Mouse (Mus musculus): ENCODE measurements at regions not wholly inside any gene's neighbourhood (a gene's known extent, or its start where the extent isn't known, plus 50 kb on each side); places are given as distances from the start of the nearest gene placed in this dataset.

DNA sequence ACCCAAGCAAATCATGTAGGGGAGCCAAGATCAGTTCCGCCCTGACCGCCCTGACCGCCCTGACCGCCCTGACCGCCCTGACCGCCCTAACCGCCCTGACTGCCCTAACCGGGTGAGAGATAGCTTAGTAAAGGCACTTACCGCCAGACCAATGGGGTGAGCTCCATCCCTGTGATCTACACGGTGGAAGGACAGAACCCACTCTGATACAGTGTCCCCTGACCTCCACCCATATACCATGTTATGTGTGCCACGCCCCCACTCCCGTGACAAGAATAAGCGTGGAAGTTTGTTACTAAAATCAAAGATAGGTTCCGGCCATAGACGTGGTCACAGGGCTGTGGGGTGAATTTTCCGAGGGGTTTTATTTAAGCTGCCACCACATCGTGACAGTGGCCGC is 78.6 kb upstream of the Zfp64 start:
- Histone ChIP-seq H3K9me3 (replicated peaks; ENCODE audit: control insufficient read depth, low read length) (no peaks in the 10 kb centered on the region), H3K36me3 (replicated peaks; ENCODE audit: control insufficient read depth, insufficient read depth, low read depth, low read length) (no peaks in the 10 kb centered on the region), H3K4me3 (ENCODE audit: low read depth, low read length) (no peak overlapping the region), H3K4me2 (ENCODE audit: low read depth, low read length) (no peak overlapping the region), H3K27ac (replicated peaks; ENCODE audit: low read depth, low read length) (no peak overlapping the region), H3K4me1 (ENCODE audit: control insufficient read depth, insufficient read depth, low read length) (no peaks in the 10 kb centered on the region), H3K9ac (replicated peaks; ENCODE audit: low read length) (no peak overlapping the region), H3K27me3 (ENCODE audit: control insufficient read depth, insufficient read depth, low read length) (no peaks in the 10 kb centered on the region)
- no peak; the same call in 1 of the 2 replicates for ATAC-seq (replicated peaks; ENCODE audit: insufficient number of reproducible peaks, low FRiP score, low TSS enrichment, low read depth)
- DNase-seq (ENCODE audit: low spot score) = no peak
- 42% methylated on average over 18 of the region's 18 CpGs for WGBS

DNA sequence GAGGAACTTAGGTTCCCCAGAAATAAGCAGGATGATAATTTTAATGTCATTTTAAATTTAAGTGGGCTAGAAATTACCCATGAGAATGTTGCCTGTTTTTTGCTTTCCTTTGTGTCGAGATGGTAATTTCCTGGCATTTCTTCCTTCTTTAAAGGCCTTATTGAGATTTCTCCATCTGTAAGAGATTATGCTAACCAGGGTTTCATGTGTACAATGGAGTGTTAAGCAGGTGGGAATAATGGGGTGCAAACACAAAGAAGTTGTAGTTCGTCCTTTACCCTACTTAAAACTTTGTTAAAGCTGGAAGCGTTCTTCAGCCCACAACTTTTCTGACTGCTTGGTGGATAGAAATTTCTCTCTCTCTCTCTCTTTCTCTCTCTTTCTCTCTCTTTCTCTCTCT is 77.8 kb upstream of the Zfp64 start:
- no peak overlapping the region for H3K4me2 ChIP-seq (ENCODE audit: low read depth, low read length)
- no peak overlapping the region for H3K27ac ChIP-seq (replicated peaks; ENCODE audit: low read depth, low read length)
- WGBS = 40% methylated on average over 3 of the region's 3 CpGs
- ATAC-seq (replicated peaks; ENCODE audit: insufficient number of reproducible peaks, low FRiP score, low TSS enrichment, low read depth) (no peak), DNase-seq (ENCODE audit: low spot score) (no peak)
- H3K4me3 ChIP-seq (ENCODE audit: low read depth, low read length) = no peak overlapping the region
- no peaks in the 10 kb centered on the region for H3K36me3 ChIP-seq (replicated peaks; ENCODE audit: control insufficient read depth, insufficient read depth, low read depth, low read length)
- no peaks in the 10 kb centered on the region for H3K4me1 ChIP-seq (ENCODE audit: control insufficient read depth, insufficient read depth, low read length)
- H3K27me3 ChIP-seq (ENCODE audit: control insufficient read depth, insufficient read depth, low read length) = no peaks in the 10 kb centered on the region
- H3K9me3 ChIP-seq (replicated peaks; ENCODE audit: control insufficient read depth, low read length) = no peaks in the 10 kb centered on the region
- H3K9ac ChIP-seq (replicated peaks; ENCODE audit: low read length) = no peak overlapping the region

- Histone ChIP-seq H3K9ac (replicated peaks; ENCODE audit: low read length) (no peak overlapping the region), H3K27ac (replicated peaks; ENCODE audit: low read depth, low read length) (no peak overlapping the region), H3K4me3 (ENCODE audit: low read depth, low read length) (no peak overlapping the region), H3K4me2 (ENCODE audit: low read depth, low read length) (no peak overlapping the region), H3K4me1 (ENCODE audit: control insufficient read depth, insufficient read depth, low read length) (no peaks in the 10 kb centered on the region), H3K27me3 (ENCODE audit: control insufficient read depth, insufficient read depth, low read length) (no peaks in the 10 kb centered on the region), H3K36me3 (replicated peaks; ENCODE audit: control insufficient read depth, insufficient read depth, low read depth, low read length) (no peaks in the 10 kb centered on the region), H3K9me3 (replicated peaks; ENCODE audit: control insufficient read depth, low read length) (no peaks in the 10 kb centered on the region)
- no peak for ATAC-seq (replicated peaks; ENCODE audit: insufficient number of reproducible peaks, low FRiP score, low TSS enrichment, low read depth)
- 74% methylated on average over 9 of the region's 9 CpGs for WGBS
- DNase-seq (ENCODE audit: low spot score) = no peak
Observed at GRCm38 (mm10) chr2:169028531-169029114, 73.2 kb upstream of the Zfp64 start.

GRCm38 (mm10) chr2:169019037-169019436 is 63.6 kb upstream of the Zfp64 start:
- ATAC-seq (replicated peaks; ENCODE audit: insufficient number of reproducible peaks, low FRiP score, low TSS enrichment, low read depth) (no peak), DNase-seq (ENCODE audit: low spot score) (no peak)
- no peak overlapping the region for H3K27ac ChIP-seq (replicated peaks; ENCODE audit: low read depth, low read length)
- no peak overlapping the region for H3K4me2 ChIP-seq (ENCODE audit: low read depth, low read length)
- H3K4me3 ChIP-seq (ENCODE audit: low read depth, low read length) = no peak overlapping the region
- 72% methylated on average over 3 of the region's 3 CpGs for WGBS
- no peaks in the 10 kb centered on the region for H3K9me3 ChIP-seq (replicated peaks; ENCODE audit: control insufficient read depth, low read length)
- no peak overlapping the region for H3K9ac ChIP-seq (replicated peaks; ENCODE audit: low read length)
- H3K27me3 ChIP-seq (ENCODE audit: control insufficient read depth, insufficient read depth, low read length) = no peaks in the 10 kb centered on the region
- H3K4me1 ChIP-seq (ENCODE audit: control insufficient read depth, insufficient read depth, low read length) = no peaks in the 10 kb centered on the region
- no peaks in the 10 kb centered on the region for H3K36me3 ChIP-seq (replicated peaks; ENCODE audit: control insufficient read depth, insufficient read depth, low read depth, low read length)

DNA sequence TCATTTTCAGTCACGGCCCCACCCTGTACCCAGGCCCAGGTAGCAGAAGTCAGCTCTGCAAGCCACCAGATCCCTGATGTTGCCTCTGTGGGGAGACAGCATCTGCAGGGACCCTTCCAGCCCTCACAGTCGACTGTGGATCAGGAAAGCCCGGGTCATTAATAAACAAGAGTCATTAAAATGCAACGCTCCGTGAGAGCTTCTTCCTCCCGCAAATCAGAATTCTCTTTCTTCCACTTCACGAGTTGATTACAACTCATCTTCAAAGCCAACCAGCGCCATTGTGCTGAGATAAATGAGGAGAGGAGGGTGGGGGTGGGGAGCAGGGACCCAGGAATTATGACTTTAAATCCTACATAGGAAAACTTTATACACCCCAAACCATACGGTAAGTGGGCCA is 54.9 kb upstream of the Zfp64 start:
- H3K9me3 ChIP-seq (replicated peaks; ENCODE audit: control insufficient read depth, low read length) = no peaks in the 10 kb centered on the region
- no peaks in the 10 kb centered on the region for H3K27me3 ChIP-seq (ENCODE audit: control insufficient read depth, insufficient read depth, low read length)
- H3K27ac ChIP-seq (replicated peaks; ENCODE audit: low read depth, low read length) = no peak overlapping the region
- H3K4me1 ChIP-seq (ENCODE audit: control insufficient read depth, insufficient read depth, low read length) = no peaks in the 10 kb centered on the region
- DNase-seq (ENCODE audit: low spot score) (no peak), ATAC-seq (replicated peaks; ENCODE audit: insufficient number of reproducible peaks, low FRiP score, low TSS enrichment, low read depth) (no peak)
- no peak overlapping the region for H3K9ac ChIP-seq (replicated peaks; ENCODE audit: low read length)
- no peaks in the 10 kb centered on the region for H3K36me3 ChIP-seq (replicated peaks; ENCODE audit: control insufficient read depth, insufficient read depth, low read depth, low read length)
- WGBS = 76% methylated on average over 9 of the region's 9 CpGs
- H3K4me2 ChIP-seq (ENCODE audit: low read depth, low read length) = no peak overlapping the region
- no peak overlapping the region for H3K4me3 ChIP-seq (ENCODE audit: low read depth, low read length)

- no peak overlapping the region for H3K4me3 ChIP-seq (ENCODE audit: low read depth, low read length)
- no peaks in the 10 kb centered on the region for H3K4me1 ChIP-seq (ENCODE audit: control insufficient read depth, insufficient read depth, low read length)
- DNase-seq (ENCODE audit: low spot score) = peak; percentile 23
- 74% methylated on average over 20 of the region's 20 CpGs for WGBS
- H3K27me3 ChIP-seq (ENCODE audit: control insufficient read depth, insufficient read depth, low read length) = no peaks in the 10 kb centered on the region
- no peak overlapping the region for H3K27ac ChIP-seq (replicated peaks; ENCODE audit: low read depth, low read length)
- H3K4me2 ChIP-seq (ENCODE audit: low read depth, low read length) = no peak overlapping the region
- no peak for ATAC-seq (replicated peaks; ENCODE audit: insufficient number of reproducible peaks, low FRiP score, low TSS enrichment, low read depth)
- no peaks in the 10 kb centered on the region for H3K36me3 ChIP-seq (replicated peaks; ENCODE audit: control insufficient read depth, insufficient read depth, low read depth, low read length)
- H3K9me3 ChIP-seq (replicated peaks; ENCODE audit: control insufficient read depth, low read length) = no peaks in the 10 kb centered on the region
- H3K9ac ChIP-seq (replicated peaks; ENCODE audit: low read length) = no peak overlapping the region
Observed at GRCm38 (mm10) chr2:169008756-169009155, 53.4 kb upstream of the Zfp64 start.

- Histone ChIP-seq H3K4me3 (ENCODE audit: low read depth, low read length) (no peak overlapping the region), H3K27ac (replicated peaks; ENCODE audit: low read depth, low read length) (no peak overlapping the region), H3K36me3 (replicated peaks; ENCODE audit: control insufficient read depth, insufficient read depth, low read depth, low read length) (no peaks in the 10 kb centered on the region), H3K9me3 (replicated peaks; ENCODE audit: control insufficient read depth, low read length) (no peaks in the 10 kb centered on the region), H3K4me1 (ENCODE audit: control insufficient read depth, insufficient read depth, low read length) (no peaks in the 10 kb centered on the region), H3K9ac (replicated peaks; ENCODE audit: low read length) (no peak overlapping the region), H3K27me3 (ENCODE audit: control insufficient read depth, insufficient read depth, low read length) (no peaks in the 10 kb centered on the region), H3K4me2 (ENCODE audit: low read depth, low read length) (no peak overlapping the region)
- WGBS = 59% methylated on average over 9 of the region's 9 CpGs
- ATAC-seq (replicated peaks; ENCODE audit: insufficient number of reproducible peaks, low FRiP score, low TSS enrichment, low read depth) (no peak), DNase-seq (ENCODE audit: low spot score) (no peak)
Observed at GRCm38 (mm10) chr2:169008333-169008732, 52.9 kb upstream of the Zfp64 start.

- no peak overlapping the region for H3K4me2 ChIP-seq (ENCODE audit: low read depth, low read length)
- WGBS = 89% methylated on average over 10 of the region's 10 CpGs
- ATAC-seq (replicated peaks; ENCODE audit: insufficient number of reproducible peaks, low FRiP score, low TSS enrichment, low read depth) = no peak
- no peaks in the 10 kb centered on the region for H3K27me3 ChIP-seq (ENCODE audit: control insufficient read depth, insufficient read depth, low read length)
- DNase-seq (ENCODE audit: low spot score) = no peak
- H3K4me1 ChIP-seq (ENCODE audit: control insufficient read depth, insufficient read depth, low read length) = no peaks in the 10 kb centered on the region
- H3K9ac ChIP-seq (replicated peaks; ENCODE audit: low read length) = no peak overlapping the region
- H3K36me3 ChIP-seq (replicated peaks; ENCODE audit: control insufficient read depth, insufficient read depth, low read depth, low read length) = no peaks in the 10 kb centered on the region
- no peak overlapping the region for H3K27ac ChIP-seq (replicated peaks; ENCODE audit: low read depth, low read length)
- no peaks in the 10 kb centered on the region for H3K9me3 ChIP-seq (replicated peaks; ENCODE audit: control insufficient read depth, low read length)
- no peak overlapping the region for H3K4me3 ChIP-seq (ENCODE audit: low read depth, low read length)
Observed at GRCm38 (mm10) chr2:169006549-169006948, 51.2 kb upstream of the Zfp64 start.
